9 mouse cellular contexts compared by ENCODE assay signal in genomic region chr3:51553497-51553875, GRCm38 (mm10). TPM values are rescaled to one million over a fixed set of nuclear protein-coding genes. Genes with fewer than 3 reads are reported as not detected.
DNase-seq lines count a peak whose midpoint lies in the region; ATAC-seq lines count a peak whose summit lies in the region.
"Had no signal": no experiment of that assay in that cellular context is flagged by ENCODE, and none has a peak within 500 bp of the region (broad histone marks: within the 10 kb centered on the region; RNA-seq: fewer than 3 reads in every experiment).

No protein-coding gene starts in this region.

- H3K4me1 ChIP-seq in kidney, embryonic 16.5 days (ENCODE audit: insufficient read depth, low read length), result peaks cover 22% of the 10 kb centered on the region
- peaks cover 31% of the 10 kb centered on the region for H3K4me1 ChIP-seq in embryonic facial prominence, embryonic 15.5 days
- peaks cover 25 to 40% of the 10 kb centered on the region in 2 experiments for H3K4me1 ChIP-seq in heart, embryonic 14.5 days (ENCODE audit: control insufficient read depth in 2 of 2, insufficient read depth in 2 of 2, low read length in 2 of 2)

- H3K27ac ChIP-seq in kidney, embryonic 16.5 days (ENCODE audit: low read length), result no peak overlapping the region
- peak overlapping the region; percentile 81 for H3K27ac ChIP-seq in embryonic facial prominence, embryonic 15.5 days (replicated peaks)
- H3K27ac ChIP-seq in heart, embryonic 14.5 days (replicated peaks in 1 of 2; ENCODE audit: control insufficient read depth in 1 of 2, insufficient read depth in 1 of 2, low read depth in 2 of 2, low read length in 2 of 2), result peak overlapping the region; percentile 24 to 65; a peak in 2 of 4 replicates

- H3K4me2 ChIP-seq in kidney, embryonic 16.5 days (replicated peaks; ENCODE audit: low read depth, low read length), result no peak overlapping the region
- H3K4me2 ChIP-seq in embryonic facial prominence, embryonic 15.5 days (replicated peaks), result peak overlapping the region; percentile 39
- peak overlapping the region; percentile 63 for H3K4me2 ChIP-seq in heart, embryonic 14.5 days (ENCODE audit: low read length)

- intact Hi-C loops in left cerebral cortex, postnatal 14 days (cut with DNase I), result no loop called here

- no peak overlapping the region for H3K9ac ChIP-seq in kidney, embryonic 16.5 days (replicated peaks; ENCODE audit: low read length)
- no peak overlapping the region for H3K9ac ChIP-seq in embryonic facial prominence, embryonic 15.5 days
- H3K9ac ChIP-seq in heart, embryonic 14.5 days (ENCODE audit: low read length), result peak overlapping the region; percentile 65

- H3K27me3 ChIP-seq in kidney, embryonic 16.5 days (ENCODE audit: insufficient read depth, low read length), result no peaks in the 10 kb centered on the region
- no peaks in the 10 kb centered on the region for H3K27me3 ChIP-seq in embryonic facial prominence, embryonic 15.5 days
- H3K27me3 ChIP-seq in heart, embryonic 14.5 days (ENCODE audit: control insufficient read depth, insufficient read depth, low read length), result no peaks in the 10 kb centered on the region
- H3K27me3 ChIP-seq: Patski had no signal

- H3K4me3 ChIP-seq in kidney, embryonic 16.5 days (ENCODE audit: low read length), result no peak overlapping the region
- H3K4me3 ChIP-seq in embryonic facial prominence, embryonic 15.5 days (replicated peaks), result no peak overlapping the region
- H3K4me3 ChIP-seq in heart, embryonic 14.5 days (ENCODE audit: control insufficient read depth in 1 of 2, insufficient read depth in 1 of 2, low read depth in 1 of 2, low read length in 2 of 2), result no peak overlapping the region

- WGBS in kidney, embryonic 16.5 days, result 65% methylated on average over 8 of the region's 8 CpGs
- 42% methylated on average over 8 of the region's 8 CpGs for WGBS in embryonic facial prominence, embryonic 15.5 days
- 40% methylated on average over 8 of the region's 8 CpGs for WGBS in heart, embryonic 14.5 days

- DNase-seq in kidney, adult 18-20 months, result peak; percentile 23
- DNase-seq in adipocyte (ENCODE audit: low spot score), result peak; percentile 72
- peak; percentile 23 to 39 for DNase-seq in left cerebral cortex, postnatal 14 days (ENCODE audit: low spot score in 2 of 2)
- peak; percentile 38 for DNase-seq in ovary, postnatal 14 days (ENCODE audit: low spot score)
- DNase-seq in retina, postnatal 1 day, result no peak

- H3K36me3 ChIP-seq in kidney, embryonic 16.5 days (ENCODE audit: insufficient read depth, low read length), result no peaks in the 10 kb centered on the region
- H3K36me3 ChIP-seq in embryonic facial prominence, embryonic 15.5 days, result peaks cover 10% of the 10 kb centered on the region; the same call in 1 of the 2 replicates
- peaks cover 16% of the 10 kb centered on the region for H3K36me3 ChIP-seq in heart, embryonic 14.5 days (ENCODE audit: control insufficient read depth, insufficient read depth, low read length)

- no peak for ATAC-seq in kidney, embryonic 16.5 days (ENCODE audit: low FRiP score, low TSS enrichment)
- peak; percentile 65; the same call in 1 of the 2 replicates for ATAC-seq in embryonic facial prominence, embryonic 15.5 days (ENCODE audit: insufficient number of reproducible peaks, low FRiP score, low TSS enrichment, low read depth)
- peak; percentile 33; the same call in 1 of the 2 replicates for ATAC-seq in heart, embryonic 14.5 days (ENCODE audit: insufficient number of reproducible peaks, insufficient read depth, low FRiP score, low read depth)
- ATAC-seq: Patski had no signal

- H3K9me3 ChIP-seq in kidney, embryonic 16.5 days (ENCODE audit: low read length), result no peaks in the 10 kb centered on the region
- no peaks in the 10 kb centered on the region for H3K9me3 ChIP-seq in embryonic facial prominence, embryonic 15.5 days (replicated peaks)
- no peaks in the 10 kb centered on the region for H3K9me3 ChIP-seq in heart, embryonic 14.5 days (ENCODE audit: control insufficient read depth, low read length)

RNA-seq across cellular contexts. Expression of gene Setd7, which starts 7.2 kb away (rescaled TPM):
- polyA plus RNA-seq in kidney, embryonic 16.5 days (2015; fragmentation: Nextera tagmentation; extraction: Ambion mirVana), result 2.5 and 3.1 TPM in 2 replicates
- polyA plus RNA-seq in embryonic facial prominence, embryonic 15.5 days (2015; fragmentation: Nextera tagmentation; extraction: Ambion mirVana), result 3.6 and 4.2 TPM in 2 replicates
- 6.3 and 6.6 TPM in 2 replicates for polyA plus RNA-seq in heart, embryonic 14.5 days (2014; fragmentation: Nextera tagmentation; extraction: Ambion mirVana)
- total RNA-seq in left cerebral cortex, postnatal 14 days (2021), result 10 to 100 TPM; 76.1 to 80.7 TPM
